Mouse (Mus musculus): ENCODE measurements around the gene Pef1.

Pef1 gene

GRCm38 (mm10) chr4:130176156-130176720, 73.9 kb downstream of the Pef1 start:
- DNase-seq (ENCODE audit: low read depth), result no peak

- peak; percentile 88 for DNase-seq (ENCODE audit: low read depth)
These were observed 74.7 kb downstream of the Pef1 start for GRCm38 (mm10) chr4:130177087-130177486.

- DNase-seq (ENCODE audit: low read depth), result no peak
These were observed 75.2 kb downstream of the Pef1 start for GRCm38 (mm10) chr4:130177536-130177935.

All from 416B (cell line).